Mouse (Mus musculus): ENCODE results near the gene Rab42. TPM values are rescaled to one million over a fixed set of nuclear protein-coding genes. Genes with fewer than 3 reads are reported as not detected.

The Rab42 gene
- polyA plus RNA-seq, 1 experiment from 2014 or later, result 1.8 TPM

DNA sequence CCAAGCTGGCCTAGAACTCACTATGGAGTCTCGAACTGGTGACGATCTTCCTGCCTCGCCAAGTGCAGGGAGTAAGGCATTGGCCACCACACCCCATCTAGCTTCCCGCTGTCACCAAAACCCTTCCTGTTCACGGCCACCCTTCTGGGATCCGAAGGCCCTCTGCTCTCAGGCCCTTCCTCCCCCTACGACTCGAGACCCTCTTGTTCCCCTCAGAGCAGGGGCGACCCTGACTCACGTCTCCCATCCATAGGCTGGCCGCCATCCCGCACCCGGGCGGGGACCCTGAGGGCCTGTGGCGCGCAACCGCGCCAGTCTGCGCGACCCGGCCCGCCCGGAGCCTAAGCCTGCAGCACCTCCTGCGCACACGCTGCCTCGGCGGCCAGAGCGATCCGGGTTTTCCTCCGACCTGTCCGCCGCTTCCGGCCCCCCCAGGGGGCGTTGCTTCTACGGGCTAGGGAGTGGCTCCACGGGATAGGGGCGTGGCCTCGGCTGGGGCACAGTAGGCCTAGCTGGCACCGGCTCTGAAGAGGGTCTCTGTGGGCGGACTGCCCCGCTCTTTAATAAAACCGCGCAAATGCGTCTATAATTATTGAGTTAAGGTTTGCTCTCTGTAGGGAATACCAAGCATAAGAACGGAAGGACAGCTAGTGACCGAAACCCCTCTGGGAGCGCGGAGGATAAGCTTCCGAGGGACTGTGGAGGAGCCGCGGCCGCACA is 26.1 kb upstream of the Rab42 start, which contains the start of gene Trnau1ap:
TSS of gene Trnau1ap (minus strand) at position 424 of the 720 bp plus-strand sequence.
- Histone ChIP-seq H3K27ac (replicated peaks; ENCODE audit: low read depth, low read length) (peak within 1 kb of the TSS; percentile 66), H3K9me3 (ENCODE audit: control insufficient read depth, low read length) (no peaks in the 10 kb centered on the region), H3K27me3 (replicated peaks; ENCODE audit: control insufficient read depth, insufficient read depth, low read length) (no peaks in the 10 kb centered on the region), H3K4me1 (ENCODE audit: control insufficient read depth, insufficient read depth, low read length) (peaks cover 13% of the 10 kb centered on the region), H3K4me2 (ENCODE audit: low read depth, low read length) (peak within 1 kb of the TSS; percentile 83), H3K9ac (ENCODE audit: low read depth, low read length) (peak within 1 kb of the TSS; percentile 89), H3K36me3 (ENCODE audit: control insufficient read depth, insufficient read depth, low read length) (peaks cover 55% of the 10 kb centered on the region), H3K4me3 (ENCODE audit: low read depth, low read length) (peak within 1 kb of the TSS; percentile 79)
- WGBS, result under 1% methylated on average over 48 of the region's 52 CpGs
- DNase-seq (ENCODE audit: low spot score) (peak; percentile 97), ATAC-seq (ENCODE audit: low read depth) (peak; percentile 96)

DNA sequence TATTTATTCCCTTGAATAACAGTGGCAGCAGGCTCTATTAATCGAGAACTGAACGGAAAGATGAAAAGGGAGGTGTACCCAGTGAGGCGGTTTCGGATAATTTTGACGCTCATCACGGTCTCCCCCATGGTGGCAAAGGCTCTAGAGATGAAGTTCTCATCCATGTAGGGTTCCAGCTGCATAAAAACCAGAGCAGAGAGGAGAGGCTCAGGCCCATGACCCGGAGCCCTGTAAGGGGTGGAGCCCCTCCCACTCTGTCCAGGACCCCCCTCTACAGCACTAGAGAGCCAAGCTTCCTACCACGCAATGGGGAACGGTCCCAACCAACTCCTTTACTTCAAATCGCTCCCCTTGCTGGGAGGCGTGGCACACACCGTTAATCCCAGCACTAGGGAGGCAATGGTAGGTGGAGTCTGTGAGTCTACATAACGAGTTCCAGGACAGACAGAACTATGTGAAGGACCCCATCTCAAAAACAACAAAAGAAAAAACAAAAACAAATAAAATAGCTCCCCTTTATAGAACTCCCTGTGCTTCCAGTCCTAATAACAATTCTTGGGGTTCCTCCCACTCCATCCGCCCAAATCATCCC is 25.3 kb upstream of the Rab42 start:
- ATAC-seq (ENCODE audit: low read depth) (no peak), DNase-seq (ENCODE audit: low spot score) (no peak)
- Histone ChIP-seq H3K36me3 (ENCODE audit: control insufficient read depth, insufficient read depth, low read length) (peaks cover 55% of the 10 kb centered on the region), H3K27me3 (replicated peaks; ENCODE audit: control insufficient read depth, insufficient read depth, low read length) (no peaks in the 10 kb centered on the region), H3K9ac (ENCODE audit: low read depth, low read length) (peak overlapping the region; percentile 89), H3K27ac (replicated peaks; ENCODE audit: low read depth, low read length) (peak overlapping the region; percentile 66; the same call in 1 of the 2 replicates), H3K4me2 (ENCODE audit: low read depth, low read length) (peak overlapping the region; percentile 83), H3K4me3 (ENCODE audit: low read depth, low read length) (peak overlapping the region; percentile 79), H3K9me3 (ENCODE audit: control insufficient read depth, low read length) (no peaks in the 10 kb centered on the region), H3K4me1 (ENCODE audit: control insufficient read depth, insufficient read depth, low read length) (peaks cover 13% of the 10 kb centered on the region)
- WGBS, result 44% methylated on average over 14 of the region's 14 CpGs

DNA sequence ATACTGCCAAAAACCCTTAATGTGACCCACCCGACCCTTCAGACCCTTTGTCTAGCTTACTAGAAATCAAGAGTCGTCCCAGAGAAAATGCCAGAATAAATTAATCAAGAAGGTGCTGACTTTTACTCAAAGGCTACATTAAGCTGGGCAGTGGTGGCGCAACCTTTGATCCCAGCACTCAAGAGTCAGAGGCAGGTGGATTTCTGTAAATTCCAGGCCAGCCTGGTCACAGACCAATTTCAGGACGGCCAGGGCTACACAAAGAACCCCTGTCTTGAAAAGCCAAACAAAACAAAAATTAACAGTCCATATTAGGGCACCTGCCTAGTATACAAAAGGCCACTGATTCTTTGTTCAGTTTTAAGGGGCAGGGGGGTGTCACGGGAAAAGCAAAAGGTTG is 23.3 kb upstream of the Rab42 start:
- Histone ChIP-seq H3K4me3 (ENCODE audit: low read depth, low read length) (no peak overlapping the region), H3K36me3 (ENCODE audit: control insufficient read depth, insufficient read depth, low read length) (peaks cover 54% of the 10 kb centered on the region), H3K27me3 (replicated peaks; ENCODE audit: control insufficient read depth, insufficient read depth, low read length) (no peaks in the 10 kb centered on the region), H3K4me1 (ENCODE audit: control insufficient read depth, insufficient read depth, low read length) (peaks cover 13% of the 10 kb centered on the region), H3K4me2 (ENCODE audit: low read depth, low read length) (no peak overlapping the region), H3K9ac (ENCODE audit: low read depth, low read length) (no peak overlapping the region), H3K27ac (replicated peaks; ENCODE audit: low read depth, low read length) (no peak overlapping the region), H3K9me3 (ENCODE audit: control insufficient read depth, low read length) (no peaks in the 10 kb centered on the region)
- WGBS, result 70% methylated on average over 5 of the region's 5 CpGs
- DNase-seq (ENCODE audit: low spot score) (no peak), ATAC-seq (ENCODE audit: low read depth) (no peak)

DNA sequence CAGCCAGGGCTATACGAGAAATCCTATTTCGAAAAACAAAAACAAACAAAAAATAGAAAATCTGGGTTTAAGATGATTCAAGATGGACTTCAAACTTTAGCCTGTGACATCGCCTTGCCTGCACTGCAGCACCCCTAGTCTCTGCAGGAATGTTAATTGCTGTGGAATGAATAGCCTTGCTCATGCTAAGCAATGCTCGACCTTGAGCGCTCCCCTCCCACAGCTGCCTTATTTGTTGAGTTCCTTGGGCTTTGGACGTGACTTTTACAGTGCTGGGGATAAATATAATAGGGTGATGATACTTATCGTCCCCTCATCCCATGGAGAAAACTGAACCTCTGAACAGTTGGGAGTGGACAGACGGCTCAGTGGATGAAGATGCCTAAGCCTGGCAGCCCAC is 12.5 kb upstream of the Rab42 start:
- Histone ChIP-seq H3K4me1 (ENCODE audit: control insufficient read depth, insufficient read depth, low read length) (no peaks in the 10 kb centered on the region), H3K9ac (ENCODE audit: low read depth, low read length) (no peak overlapping the region), H3K4me2 (ENCODE audit: low read depth, low read length) (no peak overlapping the region), H3K4me3 (ENCODE audit: low read depth, low read length) (no peak overlapping the region), H3K27me3 (replicated peaks; ENCODE audit: control insufficient read depth, insufficient read depth, low read length) (no peaks in the 10 kb centered on the region), H3K9me3 (ENCODE audit: control insufficient read depth, low read length) (no peaks in the 10 kb centered on the region), H3K27ac (replicated peaks; ENCODE audit: low read depth, low read length) (no peak overlapping the region), H3K36me3 (ENCODE audit: control insufficient read depth, insufficient read depth, low read length) (peaks cover 91% of the 10 kb centered on the region)
- WGBS, result 83% methylated on average over 8 of the region's 8 CpGs
- DNase-seq (ENCODE audit: low spot score), result no peak
- no peak for ATAC-seq (ENCODE audit: low read depth)

DNA sequence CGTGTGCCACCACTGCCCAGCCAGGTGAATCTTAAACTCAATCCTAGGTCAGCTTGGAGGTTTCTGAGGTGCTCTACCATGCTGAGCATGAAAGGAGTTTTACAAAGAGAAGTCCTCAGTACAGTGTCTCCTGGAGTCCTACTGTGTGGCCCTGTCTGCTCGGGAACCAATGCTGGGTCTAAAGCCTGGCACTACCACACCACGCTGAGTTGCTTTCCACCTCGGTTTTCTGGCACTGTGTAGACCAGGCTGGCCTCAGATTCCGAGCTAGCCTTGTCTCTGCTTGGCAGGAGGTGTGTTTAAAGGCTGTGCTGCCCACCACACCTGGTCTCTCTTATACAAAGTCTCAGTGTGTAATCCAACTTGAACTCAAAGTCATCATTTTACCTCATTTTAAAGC is 9.4 kb upstream of the Rab42 start:
- H3K4me3 ChIP-seq (ENCODE audit: low read depth, low read length), result no peak overlapping the region
- no peak overlapping the region for H3K27ac ChIP-seq (replicated peaks; ENCODE audit: low read depth, low read length)
- 88% methylated on average over 5 of the region's 5 CpGs for WGBS

DNA sequence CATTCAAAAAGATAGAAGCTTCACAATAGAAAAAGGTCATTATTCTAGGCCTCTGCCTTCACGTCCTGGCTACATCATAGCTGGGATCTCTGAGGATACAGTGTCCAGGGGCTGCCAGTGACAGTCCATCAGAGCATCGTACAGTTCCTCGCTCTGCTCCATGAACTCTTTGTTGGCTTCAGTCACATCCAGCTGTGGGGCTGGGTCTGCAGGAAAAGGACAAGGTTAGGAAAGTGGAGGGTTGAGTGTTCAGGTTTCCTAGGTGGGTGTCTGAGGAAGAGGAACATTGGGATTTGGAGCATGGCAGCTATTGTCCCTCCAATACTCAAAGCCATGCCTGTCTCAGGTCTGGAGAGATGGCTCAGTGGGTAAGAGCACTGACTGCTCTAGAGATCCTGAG is 8.6 kb upstream of the Rab42 start:
- Histone ChIP-seq H3K4me1 (ENCODE audit: control insufficient read depth, insufficient read depth, low read length) (peaks cover 9% of the 10 kb centered on the region), H3K4me3 (ENCODE audit: low read depth, low read length) (no peak overlapping the region), H3K36me3 (ENCODE audit: control insufficient read depth, insufficient read depth, low read length) (peaks cover 67% of the 10 kb centered on the region), H3K27ac (replicated peaks; ENCODE audit: low read depth, low read length) (no peak overlapping the region), H3K4me2 (ENCODE audit: low read depth, low read length) (no peak overlapping the region), H3K9me3 (ENCODE audit: control insufficient read depth, low read length) (no peaks in the 10 kb centered on the region), H3K9ac (ENCODE audit: low read depth, low read length) (no peak overlapping the region), H3K27me3 (replicated peaks; ENCODE audit: control insufficient read depth, insufficient read depth, low read length) (no peaks in the 10 kb centered on the region)
- DNase-seq (ENCODE audit: low spot score), result no peak
- WGBS, result 48% methylated on average over 3 of the region's 3 CpGs
- no peak for ATAC-seq (ENCODE audit: low read depth)

More for the DNA sequence above, 9.4 kb upstream of the Rab42 start:
- Histone ChIP-seq H3K4me1 (ENCODE audit: control insufficient read depth, insufficient read depth, low read length) (peaks cover 9% of the 10 kb centered on the region), H3K9ac (ENCODE audit: low read depth, low read length) (no peak overlapping the region), H3K9me3 (ENCODE audit: control insufficient read depth, low read length) (no peaks in the 10 kb centered on the region), H3K36me3 (ENCODE audit: control insufficient read depth, insufficient read depth, low read length) (peaks cover 75% of the 10 kb centered on the region), H3K27me3 (replicated peaks; ENCODE audit: control insufficient read depth, insufficient read depth, low read length) (no peaks in the 10 kb centered on the region), H3K4me2 (ENCODE audit: low read depth, low read length) (no peak overlapping the region)
- no peak for ATAC-seq (ENCODE audit: low read depth)
- no peak for DNase-seq (ENCODE audit: low spot score)

DNA sequence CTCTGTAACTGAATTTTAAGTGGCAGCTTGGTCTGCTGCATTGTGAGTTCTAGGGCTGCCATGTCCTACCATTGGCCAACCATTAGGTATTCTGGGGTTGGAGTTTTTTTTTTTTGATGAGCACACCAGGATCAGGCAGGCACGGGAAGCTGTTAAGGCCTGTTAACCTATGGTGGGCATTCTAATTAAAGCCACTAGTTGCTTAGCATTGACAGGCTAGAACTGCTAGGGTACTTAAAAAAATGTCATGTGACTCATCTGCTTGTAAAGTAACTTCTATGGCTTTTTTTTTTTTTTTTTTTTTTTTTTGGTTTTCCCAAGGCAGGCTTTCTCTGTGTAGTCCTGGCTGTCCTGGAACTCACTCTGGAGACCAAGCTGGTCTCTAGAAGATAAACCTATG is 8.0 kb upstream of the Rab42 start:
- Histone ChIP-seq H3K4me3 (ENCODE audit: low read depth, low read length) (no peak overlapping the region), H3K27me3 (replicated peaks; ENCODE audit: control insufficient read depth, insufficient read depth, low read length) (no peaks in the 10 kb centered on the region), H3K27ac (replicated peaks; ENCODE audit: low read depth, low read length) (no peak overlapping the region), H3K36me3 (ENCODE audit: control insufficient read depth, insufficient read depth, low read length) (peaks cover 61% of the 10 kb centered on the region), H3K4me2 (ENCODE audit: low read depth, low read length) (no peak overlapping the region), H3K9ac (ENCODE audit: low read depth, low read length) (no peak overlapping the region), H3K9me3 (ENCODE audit: control insufficient read depth, low read length) (no peaks in the 10 kb centered on the region), H3K4me1 (ENCODE audit: control insufficient read depth, insufficient read depth, low read length) (peaks cover 9% of the 10 kb centered on the region)
- no peak for ATAC-seq (ENCODE audit: low read depth)
- DNase-seq (ENCODE audit: low spot score), result no peak
- WGBS, result 29% methylated on average over 1 of the region's 1 CpGs

DNA sequence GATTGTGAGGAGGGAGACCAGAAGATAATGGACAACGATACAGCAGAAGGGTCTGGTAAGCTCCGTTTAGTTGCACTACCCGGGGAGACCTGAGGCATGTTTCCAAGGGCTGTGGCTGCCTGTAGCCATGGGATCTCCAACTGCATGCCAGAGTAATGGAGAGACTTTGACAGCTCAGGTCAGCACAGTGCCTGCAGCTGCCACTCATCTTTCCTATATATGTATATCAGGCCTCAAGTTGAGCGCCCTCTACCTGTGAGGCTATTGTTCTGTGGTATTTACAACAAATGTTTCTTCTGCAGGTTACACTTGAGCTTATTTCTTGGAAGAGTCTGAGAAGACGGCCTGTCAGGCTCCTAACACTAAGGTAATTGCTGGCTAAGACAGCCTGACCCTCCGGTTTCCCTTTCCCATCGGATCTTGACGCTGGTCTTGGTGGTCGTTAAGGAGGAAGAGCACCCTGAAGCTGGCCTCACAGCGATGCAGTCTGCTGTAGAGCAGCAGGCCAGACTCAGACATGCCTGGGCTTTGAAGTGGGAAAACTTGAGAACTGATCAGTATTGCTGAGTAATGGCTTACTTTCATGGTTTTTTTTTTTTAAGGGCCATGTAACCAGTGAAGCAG is 6.8 kb upstream of the Rab42 start:
- 25% methylated on average over 10 of the region's 10 CpGs for WGBS
- peak overlapping the region; percentile 94; the same call in 1 of the 2 replicates for H3K27ac ChIP-seq (replicated peaks; ENCODE audit: low read depth, low read length)
- H3K9ac ChIP-seq (ENCODE audit: low read depth, low read length), result peak overlapping the region; percentile 97
- DNase-seq (ENCODE audit: low spot score) (peak; percentile 73), ATAC-seq (ENCODE audit: low read depth) (peak; percentile 64)
- H3K4me2 ChIP-seq (ENCODE audit: low read depth, low read length), result peak overlapping the region; percentile 95
- peak overlapping the region; percentile 95 for H3K4me3 ChIP-seq (ENCODE audit: low read depth, low read length)
- no peaks in the 10 kb centered on the region for H3K9me3 ChIP-seq (ENCODE audit: control insufficient read depth, low read length)
- peaks cover 53% of the 10 kb centered on the region for H3K36me3 ChIP-seq (ENCODE audit: control insufficient read depth, insufficient read depth, low read length)
- H3K4me1 ChIP-seq (ENCODE audit: control insufficient read depth, insufficient read depth, low read length), result peaks cover 9% of the 10 kb centered on the region
- H3K27me3 ChIP-seq (replicated peaks; ENCODE audit: control insufficient read depth, insufficient read depth, low read length), result no peaks in the 10 kb centered on the region
